In genomic region chr11:120711980-120712604, GRCm38 (mm10) we compare ENCODE assay signal across 10 mouse cellular contexts. TPM values are rescaled to one million over a fixed set of nuclear protein-coding genes. Genes with fewer than 3 reads are reported as not detected.
DNase-seq lines count a peak whose midpoint lies in the region; ATAC-seq and TF ChIP-seq lines count a peak whose summit lies in the region.
"Had no signal": no experiment of that assay in that cellular context is flagged by ENCODE, and none has a peak within 500 bp of the region (broad histone marks: within the 10 kb centered on the region; RNA-seq: fewer than 3 reads in every experiment).

No protein-coding gene starts in this region.

- TF ChIP-seq EP300 in liver, postnatal 0 days (IDR thresholded peaks at IDR 0.05; ENCODE audit: low read depth): no peak

- peak overlapping the region; percentile 97 for H3K4me2 ChIP-seq in hindbrain, embryonic 12.5 days (replicated peaks)
- peak overlapping the region; percentile 99; the same call in 1 of the 2 replicates for H3K4me2 ChIP-seq in liver, postnatal 0 days (ENCODE audit: low read depth, low read length)

- peak overlapping the region; percentile 75; the same call in 1 of the 2 replicates for H3K4me3 ChIP-seq in heart, embryonic 10.5 days
- H3K4me3 ChIP-seq in G1E (ENCODE audit: low read depth, low read length): peak overlapping the region; percentile 81; the same call in 1 of the 2 replicates
- no peak overlapping the region for H3K4me3 ChIP-seq in hindbrain, embryonic 12.5 days
- no peak overlapping the region for H3K4me3 ChIP-seq in liver, postnatal 0 days (ENCODE audit: low read depth, low read length)

- no peaks in the 10 kb centered on the region for H3K27me3 ChIP-seq in heart, embryonic 10.5 days (ENCODE audit: insufficient read depth, poor library complexity, severe bottlenecking)
- no peaks in the 10 kb centered on the region for H3K27me3 ChIP-seq in G1E (ENCODE audit: insufficient read depth, low read length)
- no peaks in the 10 kb centered on the region for H3K27me3 ChIP-seq in hindbrain, embryonic 12.5 days
- H3K27me3 ChIP-seq in liver, postnatal 0 days (ENCODE audit: insufficient read depth, low read length): no peaks in the 10 kb centered on the region

- TF ChIP-seq CTCF in G1E (IDR thresholded peaks at IDR 0.05; ENCODE audit: low read depth, low read length): no peak
- no peak for TF ChIP-seq CTCF in liver, postnatal 0 days (IDR thresholded peaks at IDR 0.05; ENCODE audit: low read depth)

- no peaks in the 10 kb centered on the region for H3K9me3 ChIP-seq in heart, embryonic 10.5 days
- H3K9me3 ChIP-seq in G1E (replicated peaks): no peaks in the 10 kb centered on the region
- no peaks in the 10 kb centered on the region for H3K9me3 ChIP-seq in hindbrain, embryonic 12.5 days (replicated peaks)
- H3K9me3 ChIP-seq in liver, postnatal 0 days (ENCODE audit: low read length): no peaks in the 10 kb centered on the region

- H3K27ac ChIP-seq in heart, embryonic 10.5 days: peak overlapping the region; percentile 85; the same call in 1 of the 2 replicates
- no peak overlapping the region for H3K27ac ChIP-seq in hindbrain, embryonic 12.5 days
- H3K27ac ChIP-seq in liver, postnatal 0 days (ENCODE audit: low read depth): no peak overlapping the region

- H3K4me1 ChIP-seq in heart, embryonic 10.5 days: peaks cover 48% of the 10 kb centered on the region
- peaks cover 68% of the 10 kb centered on the region for H3K4me1 ChIP-seq in G1E (ENCODE audit: insufficient read depth, low read depth, low read length)
- peaks cover 34% of the 10 kb centered on the region for H3K4me1 ChIP-seq in hindbrain, embryonic 12.5 days
- peaks cover 15% of the 10 kb centered on the region for H3K4me1 ChIP-seq in liver, postnatal 0 days (ENCODE audit: insufficient read depth)

- no peak overlapping the region; the same call in 1 of the 2 replicates for H3K9ac ChIP-seq in hindbrain, embryonic 12.5 days
- peak overlapping the region; percentile 70; the same call in 1 of the 2 replicates for H3K9ac ChIP-seq in liver, postnatal 0 days (replicated peaks)

- no peak for DNase-seq in heart, embryonic 10.5 days (ENCODE audit: low spot score)
- DNase-seq in heart, postnatal 4 days: no peak
- no peak for DNase-seq in G1E (ENCODE audit: low spot score)
- DNase-seq in liver, postnatal 0 days: no peak
- no peak for DNase-seq in embryo, embryonic 10.5 days (ENCODE audit: low spot score)

- H3K36me3 ChIP-seq in heart, embryonic 10.5 days: peaks cover 44% of the 10 kb centered on the region
- peaks cover 79% of the 10 kb centered on the region for H3K36me3 ChIP-seq in G1E (replicated peaks)
- peaks cover 39% of the 10 kb centered on the region for H3K36me3 ChIP-seq in hindbrain, embryonic 12.5 days
- peaks cover 9% of the 10 kb centered on the region; the same call in 1 of the 2 replicates for H3K36me3 ChIP-seq in liver, postnatal 0 days (replicated peaks; ENCODE audit: insufficient read depth, low read length)

- no peak for ATAC-seq in G1E (ENCODE audit: extremely low read depth, insufficient number of reproducible peaks, low FRiP score, poor library complexity, severe bottlenecking)
- ATAC-seq in hindbrain, embryonic 12.5 days (ENCODE audit: low FRiP score): no peak
- no peak for ATAC-seq in liver, postnatal 0 days
- no peak for ATAC-seq in granulocyte monocyte progenitor cell, adult 5-6 weeks (replicated peaks; ENCODE audit: poor library complexity, severe bottlenecking)
- ATAC-seq in megakaryocyte, adult 5-6 weeks (ENCODE audit: poor library complexity, severe bottlenecking): no peak

- 60% methylated on average over 8 of the region's 8 CpGs for WGBS in heart, embryonic 10.5 days
- WGBS in hindbrain, embryonic 12.5 days: 66% methylated on average over 8 of the region's 8 CpGs
- WGBS in liver, postnatal 0 days (ENCODE audit: insufficient replicate concordance): 70% methylated on average over 8 of the region's 8 CpGs

RNA-seq across cellular contexts. Expression of gene Cenpx, which starts 1.4 kb away (rescaled TPM):
- polyA plus RNA-seq in heart, embryonic 10.5 days (2016; fragmentation: Nextera tagmentation; extraction: Ambion mirVana): 124 and 136 TPM in 2 replicates
- 10 to 100 TPM; 39.5 to 41.8 TPM for total RNA-seq in heart, postnatal 4 days (2021)
- total RNA-seq in G1E (2014; fragmentation: Nextera tagmentation) (250 and 284 TPM in 2 replicates), G1E (2017) (67.2 and 81.2 TPM in 2 replicates)
- 60.9 and 158 TPM in 2 replicates for polyA plus RNA-seq in G1E (2012)
- polyA plus RNA-seq in hindbrain, embryonic 12.5 days (2016; fragmentation: Nextera tagmentation; extraction: Ambion mirVana): 106 and 113 TPM in 2 replicates
- 81.0 and 88.0 TPM in 2 replicates for polyA plus RNA-seq in liver, postnatal 0 days (2015; fragmentation: Nextera tagmentation; extraction: Ambion mirVana)
- 99.2 and 129 TPM in 2 replicates for total RNA-seq in granulocyte monocyte progenitor cell, adult 5-6 weeks (2014; fragmentation: Nextera tagmentation)
- 110 and 151 TPM in 2 replicates for total RNA-seq in granulocyte monocyte progenitor cell, adult 5-6 weeks (2017)
- total RNA-seq in megakaryocyte, adult 5-6 weeks (2015): 84.6 and 95.8 TPM in 2 replicates
- 67.0 and 71.5 TPM in 2 replicates for total RNA-seq in megakaryocyte, adult 5-6 weeks (2017)

RNA-seq across cellular contexts. Expression of gene Lrrc45, which starts 1.6 kb away (rescaled TPM):
- 31.7 and 43.6 TPM in 2 replicates for polyA plus RNA-seq in heart, embryonic 10.5 days (2016; fragmentation: Nextera tagmentation; extraction: Ambion mirVana)
- 10 to 100 TPM; 11.0 to 11.3 TPM for total RNA-seq in heart, postnatal 4 days (2021)
- 6.4 and 12.1 TPM in 2 replicates for total RNA-seq in G1E (2014; fragmentation: Nextera tagmentation)
- total RNA-seq in G1E (2017): 20.0 and 22.2 TPM in 2 replicates
- 23.3 and 25.4 TPM in 2 replicates for polyA plus RNA-seq in G1E (2012)
- 75.3 and 78.8 TPM in 2 replicates for polyA plus RNA-seq in hindbrain, embryonic 12.5 days (2016; fragmentation: Nextera tagmentation; extraction: Ambion mirVana)
- 5.1 and 5.4 TPM in 2 replicates for polyA plus RNA-seq in liver, postnatal 0 days (2015; fragmentation: Nextera tagmentation; extraction: Ambion mirVana)
- 16.7 and 35.0 TPM in 2 replicates for total RNA-seq in granulocyte monocyte progenitor cell, adult 5-6 weeks (2014; fragmentation: Nextera tagmentation)
- 30.6 and 46.2 TPM in 2 replicates for total RNA-seq in granulocyte monocyte progenitor cell, adult 5-6 weeks (2017)
- 6.3 and 7.2 TPM in 2 replicates for total RNA-seq in megakaryocyte, adult 5-6 weeks (2015)
- 21.0 and 21.6 TPM in 2 replicates for total RNA-seq in megakaryocyte, adult 5-6 weeks (2017)

RNA-seq across cellular contexts. Expression of gene Rac3, which starts 9.2 kb away (rescaled TPM):
- polyA plus RNA-seq in heart, embryonic 10.5 days (2016; fragmentation: Nextera tagmentation; extraction: Ambion mirVana): 6.9 and 13.8 TPM in 2 replicates
- 1 to 10 TPM; 1.5 to 1.8 TPM for total RNA-seq in heart, postnatal 4 days (2021)
- 2.1 TPM in 1 of 2 replicates, not detected in the other for total RNA-seq in G1E (2014; fragmentation: Nextera tagmentation)
- total RNA-seq in G1E (2017): 0.66 and 0.81 TPM in 2 replicates
- polyA plus RNA-seq in G1E (2012): 1.3 and 2.6 TPM in 2 replicates
- 98.4 and 99.9 TPM in 2 replicates for polyA plus RNA-seq in hindbrain, embryonic 12.5 days (2016; fragmentation: Nextera tagmentation; extraction: Ambion mirVana)
- polyA plus RNA-seq in liver, postnatal 0 days (2015; fragmentation: Nextera tagmentation; extraction: Ambion mirVana): 0.36 and 0.38 TPM in 2 replicates
- total RNA-seq in granulocyte monocyte progenitor cell, adult 5-6 weeks (2014; fragmentation: Nextera tagmentation): 2.1 and 5.1 TPM in 2 replicates
- total RNA-seq in granulocyte monocyte progenitor cell, adult 5-6 weeks (2017): 1.1 TPM in 2 replicates
- 0.25 and 0.83 TPM in 2 replicates for total RNA-seq in megakaryocyte, adult 5-6 weeks (2015)
- total RNA-seq in megakaryocyte, adult 5-6 weeks (2017): 1.4 TPM in 1 of 2 replicates, not detected in the other
- total RNA-seq: hematopoietic stem cell, adult 5-6 weeks; neutrophil, adult 5-6 weeks had no signal

RNA-seq across cellular contexts. Expression of gene Dcxr, which starts 15.0 kb away (rescaled TPM):
- polyA plus RNA-seq in heart, embryonic 10.5 days (2016; fragmentation: Nextera tagmentation; extraction: Ambion mirVana): 8.8 and 10.6 TPM in 2 replicates
- 1 to 10 TPM; 3.6 to 4.5 TPM for total RNA-seq in heart, postnatal 4 days (2021)
- 16.6 and 37.5 TPM in 2 replicates for total RNA-seq in G1E (2014; fragmentation: Nextera tagmentation)
- 13.1 and 18.4 TPM in 2 replicates for total RNA-seq in G1E (2017)
- 21.0 and 24.2 TPM in 2 replicates for polyA plus RNA-seq in G1E (2012)
- 11.6 and 12.2 TPM in 2 replicates for polyA plus RNA-seq in hindbrain, embryonic 12.5 days (2016; fragmentation: Nextera tagmentation; extraction: Ambion mirVana)
- polyA plus RNA-seq in liver, postnatal 0 days (2015; fragmentation: Nextera tagmentation; extraction: Ambion mirVana): 118 and 141 TPM in 2 replicates
- total RNA-seq in granulocyte monocyte progenitor cell, adult 5-6 weeks (2014; fragmentation: Nextera tagmentation): 15.9 and 24.1 TPM in 2 replicates
- total RNA-seq in granulocyte monocyte progenitor cell, adult 5-6 weeks (2017): 14.5 and 18.6 TPM in 2 replicates
- total RNA-seq in megakaryocyte, adult 5-6 weeks (2015): 24.9 and 30.0 TPM in 2 replicates
- 20.0 and 25.0 TPM in 2 replicates for total RNA-seq in megakaryocyte, adult 5-6 weeks (2017)

RNA-seq across cellular contexts. Expression of gene Cbr2, which starts 19.8 kb away (rescaled TPM):
- polyA plus RNA-seq in heart, embryonic 10.5 days (2016; fragmentation: Nextera tagmentation; extraction: Ambion mirVana): 1.1 and 1.3 TPM in 2 replicates
- total RNA-seq in heart, postnatal 4 days (2021): 1 to 10 TPM; 3.0 to 3.9 TPM
- total RNA-seq in G1E (2014; fragmentation: Nextera tagmentation) (not detected in 2 replicates), G1E (2017) (not detected in 2 replicates)
- polyA plus RNA-seq in G1E (2012): not detected in 2 replicates
- polyA plus RNA-seq in hindbrain, embryonic 12.5 days (2016; fragmentation: Nextera tagmentation; extraction: Ambion mirVana): 1.6 and 2.6 TPM in 2 replicates
- polyA plus RNA-seq in liver, postnatal 0 days (2015; fragmentation: Nextera tagmentation; extraction: Ambion mirVana): 0.26 and 0.94 TPM in 2 replicates
- total RNA-seq in granulocyte monocyte progenitor cell, adult 5-6 weeks (2014; fragmentation: Nextera tagmentation): not detected in 2 replicates
- not detected in 2 replicates for total RNA-seq in granulocyte monocyte progenitor cell, adult 5-6 weeks (2017)
- total RNA-seq in megakaryocyte, adult 5-6 weeks (2015): 7.6 and 8.5 TPM in 2 replicates
- 1.7 and 8.9 TPM in 2 replicates for total RNA-seq in megakaryocyte, adult 5-6 weeks (2017)
- total RNA-seq: hematopoietic stem cell, adult 5-6 weeks had no signal

Comparison
In these comparisons a context has a peak if more than half of its experiments do, and no peak if none do; other contexts are left out.
1. H3K4me3 ChIP-seq: peak in heart, embryonic 10.5 days (single experiment) and G1E (single experiment); none in hindbrain, embryonic 12.5 days (single experiment) and liver, postnatal 0 days (single experiment).